Mouse (Mus musculus) layer of hippocampus, postnatal 10 days (tissue): ENCODE measurements around the gene Pcdh15. TPM values are rescaled to one million over a fixed set of nuclear protein-coding genes. Genes with fewer than 3 reads are reported as not detected.

Experiments used
- DNase-seq, 2 experiments: peaks; one replicate each; pipeline ENCODE4 v3.0.0; 2021; ENCODE audit warnings: low spot score in 2 of 2
- total RNA-seq, 2 experiments: library from RNA; stranded (reverse); gene quantifications; 2 replicates each; pipeline ENCODE4 v1.2.3; 2021

Gene Pcdh15
- total RNA-seq, 2 experiments from 2014 or later, result 31.8 to 40.8 TPM

DNA sequence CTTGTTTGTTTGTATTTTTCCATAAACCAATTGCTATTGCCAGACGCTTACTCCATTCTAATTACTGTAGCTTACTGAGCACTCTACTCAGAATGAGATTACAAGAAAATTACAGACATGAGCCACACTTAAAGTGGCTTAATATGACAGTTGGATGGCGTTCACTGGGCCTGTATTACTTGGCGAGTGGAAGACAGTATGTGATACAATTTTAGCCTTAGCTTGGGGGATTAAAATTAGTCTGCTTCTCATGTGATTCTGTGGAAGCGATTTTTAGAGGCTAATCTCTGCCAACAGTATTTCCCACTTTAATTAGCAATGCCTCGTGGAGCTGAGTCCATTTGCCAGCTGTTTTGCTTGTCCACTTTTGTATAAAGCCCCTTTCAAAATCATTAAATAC lies 837.0 kb downstream of the Pcdh15 start:
- DNase-seq, result no peak

DNA sequence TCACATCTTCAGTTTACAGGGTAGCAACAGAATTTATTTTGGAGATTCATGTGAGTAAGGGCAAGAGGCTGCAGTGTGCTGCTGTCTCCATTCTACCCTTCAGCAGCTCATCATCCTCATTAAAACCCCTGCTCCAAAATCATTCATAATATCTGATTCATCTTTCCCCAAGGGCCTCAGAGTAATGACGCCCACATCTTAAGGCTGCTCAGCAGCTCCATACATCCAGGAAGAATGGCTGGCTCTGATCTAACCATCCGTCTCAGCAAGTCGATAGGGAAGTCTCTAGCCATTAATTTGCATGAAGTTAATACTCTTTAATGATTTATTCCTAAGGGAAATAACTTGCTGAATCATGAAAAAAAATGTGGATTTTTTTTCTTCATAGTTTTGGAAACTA lies 839.8 kb downstream of the Pcdh15 start:
- DNase-seq, result no peak

DNA sequence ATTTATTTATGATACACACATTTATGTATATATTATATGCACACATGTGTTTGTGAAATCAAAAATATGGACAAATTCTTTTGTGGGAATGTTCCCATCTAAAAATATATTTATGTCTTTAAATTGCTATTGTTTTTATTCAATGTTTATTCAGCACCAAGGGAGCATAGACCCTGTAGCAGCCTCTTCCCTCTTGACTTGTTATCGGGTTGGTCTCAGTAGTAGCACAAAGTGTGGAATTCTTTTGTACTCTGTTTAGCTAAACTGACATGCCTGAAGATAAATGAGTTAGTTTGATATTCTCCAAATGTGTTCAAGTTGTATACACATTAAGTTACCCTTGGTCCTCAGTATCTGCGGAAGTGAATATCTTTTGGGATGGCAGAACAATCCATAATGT lies 848.7 kb downstream of the Pcdh15 start:
- DNase-seq, result no peak

DNA sequence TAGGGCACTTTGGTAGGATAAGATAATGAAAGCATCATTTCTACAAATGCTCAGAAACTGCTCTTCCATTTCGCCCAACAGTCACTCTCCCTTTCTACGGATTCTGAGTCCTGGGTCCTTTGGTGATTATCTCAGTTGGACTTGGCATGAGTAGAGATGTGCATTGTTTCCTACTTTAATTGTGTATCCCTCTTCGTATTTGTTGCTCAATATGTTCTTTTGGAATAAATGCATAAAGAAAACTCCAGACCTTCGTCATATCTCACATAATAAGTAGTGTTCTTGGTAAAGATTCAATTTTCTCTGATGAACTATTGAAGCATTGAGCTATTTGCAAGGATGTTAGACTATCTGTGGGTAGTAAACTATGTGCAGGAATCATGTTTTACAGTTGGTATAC lies 854.2 kb downstream of the Pcdh15 start:
- no peak for DNase-seq

DNA sequence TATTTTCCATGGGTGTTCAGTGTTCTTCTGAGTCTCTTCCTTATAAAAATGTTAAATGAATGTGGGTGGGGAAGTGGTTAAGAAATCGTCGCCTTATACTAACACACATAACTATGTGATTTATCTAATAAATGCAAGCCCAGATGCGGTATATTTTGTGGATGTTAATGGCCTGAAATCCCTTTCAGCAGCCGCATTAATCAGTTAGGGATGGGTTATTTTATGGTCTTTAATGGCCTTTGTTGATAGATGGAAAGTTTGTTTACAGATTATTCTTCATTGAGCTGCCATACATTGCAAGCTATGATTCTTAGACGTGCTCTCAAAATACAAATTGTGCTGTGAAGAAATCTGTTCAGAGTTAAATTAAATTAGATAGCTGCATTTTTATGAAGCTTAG lies 884.9 kb downstream of the Pcdh15 start:
- DNase-seq, result no peak

DNA sequence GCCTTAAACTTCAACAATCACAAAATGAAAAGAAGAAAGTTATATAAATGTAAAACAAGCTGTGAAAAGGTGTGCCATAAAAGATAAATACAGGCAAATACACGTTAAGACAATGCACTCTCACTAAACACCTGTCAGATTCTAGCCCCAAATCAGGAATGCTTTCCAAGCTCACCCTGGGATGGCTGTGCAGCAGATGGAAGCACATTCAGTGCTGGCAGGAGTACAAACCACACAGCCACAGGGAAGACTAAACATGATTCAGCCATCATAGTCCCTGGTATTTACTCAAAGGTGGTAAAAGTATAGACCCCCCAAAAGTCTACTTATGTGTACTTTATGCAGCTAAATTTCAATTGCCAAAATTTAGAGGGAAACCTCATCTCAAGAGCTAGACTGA lies 909.7 kb downstream of the Pcdh15 start:
- peak; percentile 12 to 32 for DNase-seq

DNA sequence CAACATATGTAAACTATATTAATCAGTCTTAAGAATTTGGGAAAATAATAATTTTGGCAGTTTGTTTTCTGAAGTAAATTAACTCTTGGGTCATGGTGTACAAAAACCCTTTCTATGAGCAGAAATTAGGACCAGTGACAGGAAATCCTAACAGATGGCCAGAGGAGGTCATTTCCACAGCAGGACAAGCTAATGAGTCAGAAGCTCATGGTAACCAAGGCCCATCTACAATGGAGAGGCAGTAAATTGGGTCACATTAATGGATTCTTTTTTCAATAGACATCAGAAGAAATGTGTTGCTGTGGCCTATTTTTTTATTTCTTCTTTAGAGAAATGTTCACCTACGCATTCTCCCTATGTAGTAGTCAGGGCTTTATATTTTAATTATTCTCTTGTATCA lies 923.9 kb downstream of the Pcdh15 start:
- DNase-seq, result no peak

DNA sequence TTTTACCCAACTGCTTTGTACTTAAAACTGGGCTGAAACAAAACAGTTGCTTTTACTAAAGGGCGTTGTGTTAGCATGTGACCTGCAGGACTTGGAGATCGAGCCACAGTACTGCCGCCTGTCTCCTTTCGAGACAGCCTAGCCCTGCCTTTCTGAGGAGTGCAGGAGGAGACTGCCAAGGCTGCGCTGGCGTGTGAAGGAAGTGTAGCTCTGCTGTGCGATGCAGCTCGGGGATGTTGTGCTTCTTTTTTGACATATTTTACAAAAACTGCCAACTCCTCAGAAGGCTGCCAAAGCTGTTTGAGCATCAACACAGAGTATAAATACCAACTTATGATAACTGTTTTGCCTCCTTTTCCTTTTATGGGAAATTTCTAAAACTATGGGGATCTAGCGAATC lies 953.9 kb downstream of the Pcdh15 start:
- DNase-seq, result peak; percentile 9 to 26

DNA sequence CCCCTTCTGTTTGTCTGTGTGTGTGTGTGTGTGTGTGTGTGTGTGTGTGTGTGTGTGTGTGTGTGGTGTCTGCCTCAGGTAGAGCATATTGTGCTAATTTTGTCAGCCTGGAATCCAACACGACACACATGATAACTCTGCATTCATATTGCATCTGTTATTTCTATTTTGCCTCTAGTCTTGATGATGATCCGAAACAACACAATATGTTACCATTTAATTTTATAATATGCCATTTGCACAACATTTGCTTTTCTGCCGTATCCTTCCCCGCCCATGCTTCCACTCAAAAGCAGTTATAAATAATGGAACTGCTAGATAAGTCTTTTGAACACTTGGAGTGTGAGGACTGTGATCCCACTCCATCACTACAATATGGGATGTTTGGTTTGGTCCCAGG lies 987.5 kb downstream of the Pcdh15 start:
- DNase-seq, result peak in 1 of 2 experiments; percentile 15

DNA sequence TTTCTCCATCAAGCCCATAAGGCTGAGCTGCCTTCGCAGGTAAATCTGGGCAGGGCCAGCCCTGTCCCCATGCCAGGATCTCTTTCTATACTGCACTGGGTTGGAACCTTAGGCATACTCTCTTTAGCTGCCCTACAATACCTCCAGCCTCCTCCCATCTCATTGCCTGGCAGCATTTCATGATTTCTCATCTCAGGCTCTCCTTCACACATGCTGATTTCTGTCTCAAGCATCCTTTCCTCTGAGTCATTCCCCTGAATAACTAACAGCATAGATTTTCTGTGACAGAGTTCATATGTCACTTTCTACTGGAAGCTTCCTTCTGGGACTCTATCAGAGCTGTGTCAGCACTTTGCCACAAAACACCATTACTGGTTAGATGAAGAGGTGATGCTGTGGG lies 999.2 kb downstream of the Pcdh15 start:
- DNase-seq, result no peak

DNA sequence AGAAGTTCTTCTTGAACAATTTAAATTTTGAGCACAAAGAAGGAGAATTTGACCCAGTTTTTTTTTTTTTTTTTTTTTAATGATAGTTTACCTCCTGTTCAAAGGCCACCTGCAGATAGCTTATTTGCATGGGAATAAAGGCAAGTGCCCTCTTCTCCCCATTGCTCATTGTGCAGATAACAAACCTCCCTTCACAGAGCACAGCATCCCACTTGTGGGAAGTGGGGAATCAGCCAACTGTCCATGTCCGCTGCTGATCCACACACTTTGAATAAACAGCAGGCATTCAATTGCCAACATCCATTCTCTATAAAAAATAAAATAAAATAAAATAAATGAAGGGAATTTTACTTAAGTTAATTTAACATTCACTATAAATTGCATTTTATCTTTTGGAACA lies 1015.0 kb downstream of the Pcdh15 start:
- no peak for DNase-seq

DNA sequence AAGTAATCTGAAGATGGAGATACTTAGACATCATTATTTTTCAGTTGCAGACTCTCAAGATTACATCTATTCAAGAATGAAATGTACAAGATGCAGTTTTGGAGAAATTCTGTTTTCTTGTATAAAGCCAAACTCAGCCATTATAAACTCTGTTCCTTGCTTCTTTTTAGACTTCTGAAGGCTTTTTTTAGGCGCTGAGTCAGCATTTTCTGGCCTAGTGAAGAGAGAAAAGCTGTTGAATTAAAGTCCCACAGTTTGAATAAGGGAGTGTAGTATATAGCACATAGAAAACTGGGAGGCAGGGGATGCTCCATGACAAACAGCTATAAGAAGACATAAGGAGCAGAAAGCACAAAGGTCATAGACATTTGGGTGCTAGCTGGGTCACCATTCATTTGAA lies 1017.7 kb downstream of the Pcdh15 start:
- no peak for DNase-seq

DNA sequence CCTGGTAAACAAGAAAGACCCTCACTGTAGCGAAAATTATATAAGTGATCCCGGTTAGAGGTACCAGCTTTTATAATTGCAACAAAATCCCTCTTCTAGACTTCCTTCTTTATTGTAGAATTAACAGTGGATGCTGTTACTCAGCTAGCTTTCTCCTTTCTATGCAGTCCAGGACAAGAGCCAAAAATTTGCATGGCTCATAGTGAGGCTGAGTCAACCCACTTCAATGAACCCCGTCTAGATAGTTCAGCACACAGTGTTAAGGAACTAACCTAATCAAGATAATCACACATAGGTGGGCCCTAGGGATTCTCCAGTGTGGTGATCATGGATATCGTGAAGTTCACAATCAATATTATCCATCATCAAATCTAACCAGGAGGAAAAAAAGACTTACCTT lies 1024.3 kb downstream of the Pcdh15 start:
- no peak for DNase-seq

DNA sequence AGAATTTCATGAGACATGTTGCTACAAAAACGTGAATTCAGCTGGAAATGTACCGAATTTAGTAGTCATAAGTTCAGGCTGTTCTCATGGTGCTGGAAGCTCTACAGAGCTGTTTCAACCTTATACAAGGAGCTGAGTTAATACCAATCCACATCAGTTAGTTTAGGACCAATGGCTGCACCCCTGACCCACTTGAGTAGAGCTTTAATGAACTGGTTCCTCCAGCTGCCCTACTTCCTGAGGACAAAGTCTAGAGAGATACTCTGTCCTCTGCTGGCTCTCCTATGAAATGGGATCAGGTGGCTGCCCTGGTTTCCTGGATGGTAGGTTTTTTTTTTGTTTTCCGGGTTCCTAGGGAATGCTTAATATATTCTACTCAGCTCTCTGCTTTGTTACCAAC lies 1030.0 kb downstream of the Pcdh15 start:
- DNase-seq, result no peak

DNA sequence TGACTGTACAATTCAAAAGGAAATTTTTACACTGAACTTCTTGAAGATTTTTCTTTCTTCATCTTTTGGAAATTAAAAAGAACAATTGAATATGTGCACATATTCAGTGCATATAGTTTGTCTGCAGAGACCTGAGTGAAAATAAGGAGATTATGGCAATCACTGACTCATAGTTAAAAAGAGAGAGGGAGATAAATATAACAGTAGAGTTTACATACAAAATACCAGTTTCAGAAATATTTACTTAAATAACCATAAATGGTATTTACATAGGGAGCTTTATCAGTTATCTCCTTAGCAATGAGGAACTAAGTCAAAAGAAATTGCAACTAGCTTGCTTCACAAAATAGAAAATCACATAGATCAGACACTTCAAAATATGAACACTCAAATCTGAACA lies 1030.5 kb downstream of the Pcdh15 start:
- no peak for DNase-seq

DNA sequence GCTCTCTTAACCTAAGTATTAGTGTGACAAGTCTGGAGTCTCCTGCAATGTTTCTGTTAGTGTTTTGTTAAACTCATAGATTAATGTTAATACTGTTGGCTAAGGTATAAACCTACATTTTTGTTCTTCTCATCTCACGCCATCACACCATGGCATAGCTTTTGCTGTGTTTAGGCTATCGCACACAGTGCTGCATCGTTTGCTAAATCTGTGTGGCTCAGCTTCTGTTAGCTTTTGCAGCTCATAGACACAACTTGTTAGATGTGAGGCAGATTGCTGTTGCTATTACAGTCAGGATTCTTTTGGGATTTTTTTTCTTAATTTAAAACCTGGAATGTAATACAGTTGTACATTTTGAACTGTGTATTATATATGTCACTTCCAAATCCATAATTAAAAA lies 1031.7 kb downstream of the Pcdh15 start:
- DNase-seq, result no peak

DNA sequence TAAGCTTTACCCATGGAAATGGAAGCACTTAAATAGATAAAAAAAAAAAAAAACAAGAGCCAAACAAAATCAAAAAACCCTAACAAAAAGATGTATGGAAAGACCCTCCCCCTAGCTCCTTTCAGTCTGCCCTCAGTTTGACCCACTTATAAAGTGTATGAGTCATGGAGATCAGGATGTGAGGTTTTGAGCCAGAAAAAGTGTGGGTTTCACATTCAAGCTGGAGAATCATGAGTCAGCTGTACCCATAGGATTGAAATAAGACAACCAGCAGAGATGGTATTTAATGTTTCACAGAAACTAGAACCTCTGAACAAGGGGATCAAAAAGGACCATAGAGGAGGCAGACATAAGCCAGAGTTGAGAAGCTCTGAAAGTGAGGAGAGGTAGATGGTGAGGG lies 1048.8 kb downstream of the Pcdh15 start:
- DNase-seq, result no peak

DNA sequence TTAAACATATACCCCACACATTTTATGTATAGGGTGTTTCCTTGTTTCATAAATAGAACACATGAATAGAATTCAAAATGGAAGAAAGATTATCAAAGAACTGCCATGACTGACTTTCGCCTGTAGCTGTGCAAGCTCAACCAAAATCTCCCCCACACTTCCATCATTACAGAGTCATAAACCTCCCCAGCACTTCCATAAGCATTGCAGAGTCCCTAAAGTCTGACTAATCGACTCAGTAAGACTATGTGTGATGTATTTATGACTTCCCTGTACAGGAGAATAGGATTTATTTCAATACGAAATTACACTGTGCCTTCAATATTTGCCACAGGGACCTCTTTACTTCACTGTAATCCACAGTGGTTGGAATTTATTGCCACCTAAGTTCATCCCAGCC lies 1082.8 kb downstream of the Pcdh15 start:
- DNase-seq, result no peak

DNA sequence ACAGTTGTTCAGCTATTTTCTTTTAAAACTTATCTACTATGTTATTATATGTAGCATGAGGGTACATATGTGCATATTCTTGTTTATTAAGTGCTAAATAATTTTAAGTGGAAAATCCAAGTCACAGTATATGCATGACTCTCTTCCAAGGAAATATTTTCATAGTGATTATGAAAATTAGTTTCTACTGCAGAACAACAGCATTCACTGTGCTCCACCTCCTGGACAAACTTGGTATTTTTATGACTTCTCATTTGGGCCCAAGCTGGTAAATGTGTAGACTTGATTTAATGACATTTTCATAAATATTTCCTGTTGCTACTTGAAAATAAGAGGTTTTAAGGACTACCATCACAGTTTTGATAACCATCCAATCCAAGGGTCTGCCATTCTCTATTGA lies 1104.5 kb downstream of the Pcdh15 start:
- peak; percentile 40 to 47 for DNase-seq

DNA sequence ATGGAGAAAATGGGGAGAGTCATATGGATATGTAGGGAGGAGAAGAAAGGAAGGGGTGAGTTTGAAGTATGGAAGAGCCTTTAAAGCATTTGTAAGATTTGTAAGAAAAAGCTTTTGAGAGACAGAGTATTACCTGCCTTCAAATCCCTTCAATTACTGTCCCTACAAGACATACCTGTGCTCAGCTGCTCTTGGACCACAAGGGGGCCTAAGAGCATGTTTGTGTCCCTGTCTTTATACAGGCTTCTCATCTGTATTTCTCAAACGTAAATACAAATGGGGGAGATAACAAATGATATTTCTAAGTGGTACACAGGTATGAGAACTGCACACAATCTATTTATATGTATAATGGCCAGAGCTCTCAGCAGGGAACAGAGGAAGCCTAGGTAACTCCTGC lies 1118.1 kb downstream of the Pcdh15 start:
- DNase-seq, result no peak

DNA sequence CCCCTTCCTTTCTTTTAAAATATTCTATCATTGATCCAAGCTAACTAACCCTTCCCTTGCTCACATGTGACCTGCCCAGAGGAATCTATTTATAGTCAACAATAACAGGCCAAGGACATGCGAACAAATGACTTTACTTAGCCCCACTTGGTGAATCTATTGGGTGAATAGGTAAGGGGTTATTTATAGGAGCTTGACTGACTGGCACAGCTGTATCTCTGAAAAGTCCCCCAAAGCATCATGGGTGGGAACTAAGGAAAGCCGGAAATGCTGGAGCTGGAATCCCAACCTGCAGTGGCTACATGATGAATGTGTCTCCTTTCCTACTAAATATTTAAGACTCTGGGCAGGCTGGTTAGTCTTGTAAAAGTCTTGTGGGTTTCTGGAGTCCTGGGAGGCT lies 1121.3 kb downstream of the Pcdh15 start:
- DNase-seq, result no peak

DNA sequence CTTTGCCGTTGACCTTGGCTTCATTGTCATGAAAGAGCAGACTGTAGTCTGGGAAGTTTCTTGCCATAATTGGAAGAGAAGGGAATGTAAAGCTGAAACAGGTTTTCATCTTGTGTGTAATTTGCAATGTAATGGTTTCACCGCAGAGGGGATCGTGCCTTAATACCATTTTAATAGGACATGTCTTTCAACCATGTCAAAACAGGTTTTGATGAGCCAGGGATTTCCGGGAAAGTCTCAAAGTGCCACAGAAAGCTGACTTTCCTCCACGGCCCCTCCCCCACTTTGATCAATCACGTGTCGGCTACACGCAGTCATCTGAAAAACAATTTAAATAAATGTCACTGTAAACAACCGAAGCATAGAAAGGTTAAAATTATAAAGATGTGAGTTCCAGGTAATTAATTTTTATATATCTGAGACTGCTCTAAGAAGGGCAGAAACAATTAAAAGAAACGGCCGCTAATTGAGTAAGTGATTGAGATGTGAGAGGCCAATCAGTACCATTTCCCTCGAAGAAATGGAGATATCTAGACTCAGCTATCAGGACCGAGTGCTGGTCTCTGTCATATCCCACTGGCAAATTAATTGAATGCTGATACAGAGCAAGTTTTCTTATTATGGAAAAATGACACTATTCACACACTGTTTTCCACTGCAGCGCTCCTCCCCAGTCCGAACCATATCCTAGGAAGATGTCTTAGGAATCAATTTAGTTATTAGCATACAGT lies 1158.7 kb downstream of the Pcdh15 start:
- DNase-seq, result no peak

DNA sequence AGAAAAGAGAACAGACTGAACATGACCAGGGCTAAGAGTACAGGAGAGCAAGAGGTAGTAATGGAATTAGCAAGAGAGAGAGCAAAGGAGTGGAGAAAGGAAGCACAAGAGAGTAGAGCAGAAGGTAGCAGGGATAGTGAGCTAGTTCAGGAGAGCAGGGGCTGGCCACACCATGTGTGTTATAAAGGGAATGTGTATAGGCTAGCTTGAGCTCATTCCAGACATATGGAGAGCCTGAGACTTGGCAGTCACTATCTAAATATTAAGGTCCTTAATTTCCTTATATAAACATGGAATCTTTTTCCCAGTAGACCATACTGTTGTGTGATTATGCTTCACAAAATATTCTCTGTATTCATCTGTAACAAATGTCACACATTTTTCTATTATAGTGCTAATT lies 1159.5 kb downstream of the Pcdh15 start:
- DNase-seq, result no peak
